Mouse (Mus musculus): ENCODE data around the gene Mob4.

Mob4 gene

GRCm38 (mm10) chr1:55182392-55182791 lies 51.4 kb downstream of the Mob4 start:
- DNase-seq (ENCODE audit: low spot score in 2 of 2) = no peak

- no peak for DNase-seq (ENCODE audit: low spot score in 2 of 2)
Observed at GRCm38 (mm10) chr1:55185718-55186117, 54.7 kb downstream of the Mob4 start.

- no peak for DNase-seq (ENCODE audit: low spot score in 2 of 2)
Observed at GRCm38 (mm10) chr1:55186592-55187210, 55.7 kb downstream of the Mob4 start.

GRCm38 (mm10) chr1:55192015-55192414 lies 61.0 kb downstream of the Mob4 start:
- DNase-seq (ENCODE audit: low spot score in 2 of 2) = no peak

GRCm38 (mm10) chr1:55192824-55193223 lies 61.8 kb downstream of the Mob4 start:
- peak; percentile 36 to 78 for DNase-seq (ENCODE audit: low spot score in 2 of 2)

GRCm38 (mm10) chr1:55193316-55193715 lies 62.3 kb downstream of the Mob4 start:
- DNase-seq (ENCODE audit: low spot score in 2 of 2) = no peak

- no peak for DNase-seq (ENCODE audit: low spot score in 2 of 2)
Observed at GRCm38 (mm10) chr1:55194064-55194915, 63.3 kb downstream of the Mob4 start.

- no peak for DNase-seq (ENCODE audit: low spot score in 2 of 2)
Observed at GRCm38 (mm10) chr1:55195021-55195420, 64.0 kb downstream of the Mob4 start.

- no peak for DNase-seq (ENCODE audit: low spot score in 2 of 2)
Observed at GRCm38 (mm10) chr1:55196327-55197003, 65.4 kb downstream of the Mob4 start.

GRCm38 (mm10) chr1:55198719-55199118 lies 67.7 kb downstream of the Mob4 start:
- DNase-seq (ENCODE audit: low spot score in 2 of 2) = no peak

- DNase-seq (ENCODE audit: low spot score in 2 of 2) = no peak
Observed at GRCm38 (mm10) chr1:55201850-55202752, 71.1 kb downstream of the Mob4 start.
